Mouse (Mus musculus) layer of hippocampus, adult 9-10 months (tissue): ENCODE data around the gene Ank3.
A peak's percentile ranks its signal among the peaks of the same experiment; 100 is the strongest.

Experiments
- DNase-seq: peaks from one replicate; pipeline ENCODE4 v3.0.0; 2022; ENCODE audit warnings: low spot score

Ank3 gene

DNA sequence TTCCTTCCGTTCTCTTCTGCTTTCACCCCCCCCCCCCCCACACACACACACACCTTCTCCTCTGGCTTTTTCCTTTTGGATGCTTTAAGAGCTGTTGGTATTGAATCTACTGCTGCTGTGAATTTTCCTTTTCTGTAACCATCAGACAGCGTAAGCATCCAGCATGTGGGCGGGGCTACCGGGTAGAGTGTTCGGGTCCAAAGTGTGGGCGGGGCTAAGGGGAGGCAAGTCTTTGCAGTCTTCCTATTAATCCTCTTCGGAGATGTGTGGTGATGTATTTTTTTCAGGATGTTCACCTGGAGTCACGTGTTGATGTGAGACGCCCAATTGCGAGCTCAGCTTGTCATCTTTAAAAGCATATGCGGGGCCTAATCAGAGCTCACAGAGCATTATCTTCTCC lies 379.2 kb downstream of the Ank3 start:
- DNase-seq = no peak

DNA sequence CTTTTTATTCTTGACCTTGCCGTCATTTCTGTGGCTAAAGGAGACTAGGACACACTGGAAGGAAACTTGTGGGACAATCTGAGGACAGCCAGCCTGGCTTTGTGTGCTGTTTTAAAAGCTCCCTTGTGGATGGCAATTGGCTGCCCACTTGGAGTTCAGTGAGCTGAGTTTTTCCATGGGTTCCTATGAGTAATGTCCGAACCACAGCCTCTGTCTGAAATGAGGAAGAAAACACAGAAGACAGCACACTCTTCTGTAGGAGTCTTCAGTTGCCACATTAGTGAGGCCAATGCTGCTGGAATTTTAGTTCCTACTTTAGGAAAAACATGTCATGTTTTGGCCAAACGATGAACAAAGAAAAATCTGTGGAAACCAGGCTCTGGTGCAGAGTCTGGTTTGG lies 380.7 kb downstream of the Ank3 start:
- DNase-seq = no peak

DNA sequence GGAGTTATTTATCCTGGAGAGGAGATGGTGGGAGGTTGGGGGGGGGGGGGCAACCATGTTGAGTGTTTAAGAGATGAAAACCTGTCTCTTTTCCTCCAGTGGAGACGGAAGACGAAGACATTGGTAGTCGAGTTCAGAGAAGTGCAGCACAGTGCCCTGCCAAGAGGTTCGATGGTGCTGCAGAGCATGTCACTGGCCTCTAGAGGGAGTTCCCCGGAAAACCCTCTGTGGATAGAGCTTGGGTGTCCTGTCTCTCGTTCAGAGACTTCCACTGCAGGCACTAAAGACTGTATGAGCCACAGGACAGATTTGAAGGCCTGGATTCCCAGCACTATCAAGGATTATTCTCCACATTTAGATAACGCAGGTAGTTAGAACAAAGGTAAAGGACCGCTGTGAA lies 382.9 kb downstream of the Ank3 start:
- peak; percentile 53 for DNase-seq

DNA sequence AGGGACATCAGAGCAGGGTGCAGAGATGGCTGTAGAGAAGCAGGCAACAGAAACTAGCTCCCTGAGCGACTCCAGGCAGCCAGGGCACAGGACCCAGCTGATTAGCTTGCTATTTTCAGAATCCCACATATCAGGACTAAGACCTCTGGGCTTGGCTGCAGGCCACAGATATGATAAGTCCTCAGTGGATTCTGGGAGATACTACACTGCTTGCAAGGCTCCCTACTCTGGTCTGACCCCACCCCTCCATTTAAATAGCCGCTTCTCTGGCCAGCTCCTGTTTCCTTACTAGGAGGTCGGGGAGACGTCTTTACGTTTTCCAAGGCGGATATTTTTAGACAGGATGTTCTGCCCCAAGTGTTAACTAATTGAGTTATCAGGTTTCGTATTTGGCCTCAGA lies 386.7 kb downstream of the Ank3 start:
- DNase-seq = no peak

DNA sequence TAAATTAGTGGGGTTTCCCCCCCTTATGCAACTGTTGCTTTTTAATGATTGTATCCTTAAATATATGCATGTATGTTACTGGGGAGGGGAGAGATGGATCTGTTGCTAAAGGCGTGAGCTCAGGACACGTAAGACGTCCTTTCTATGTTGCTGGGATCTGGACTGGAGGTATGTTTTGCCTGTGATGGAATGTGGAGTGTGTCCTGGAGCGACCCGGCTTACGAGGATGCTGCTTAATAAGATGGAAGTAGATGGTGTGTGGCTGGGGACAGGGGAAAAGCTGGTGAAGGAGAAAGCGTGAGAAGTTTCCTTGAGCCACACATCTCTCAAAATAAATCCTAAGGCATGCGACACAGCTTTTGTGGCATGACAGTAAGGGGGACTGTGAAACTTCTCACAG lies 387.1 kb downstream of the Ank3 start:
- DNase-seq = no peak

DNA sequence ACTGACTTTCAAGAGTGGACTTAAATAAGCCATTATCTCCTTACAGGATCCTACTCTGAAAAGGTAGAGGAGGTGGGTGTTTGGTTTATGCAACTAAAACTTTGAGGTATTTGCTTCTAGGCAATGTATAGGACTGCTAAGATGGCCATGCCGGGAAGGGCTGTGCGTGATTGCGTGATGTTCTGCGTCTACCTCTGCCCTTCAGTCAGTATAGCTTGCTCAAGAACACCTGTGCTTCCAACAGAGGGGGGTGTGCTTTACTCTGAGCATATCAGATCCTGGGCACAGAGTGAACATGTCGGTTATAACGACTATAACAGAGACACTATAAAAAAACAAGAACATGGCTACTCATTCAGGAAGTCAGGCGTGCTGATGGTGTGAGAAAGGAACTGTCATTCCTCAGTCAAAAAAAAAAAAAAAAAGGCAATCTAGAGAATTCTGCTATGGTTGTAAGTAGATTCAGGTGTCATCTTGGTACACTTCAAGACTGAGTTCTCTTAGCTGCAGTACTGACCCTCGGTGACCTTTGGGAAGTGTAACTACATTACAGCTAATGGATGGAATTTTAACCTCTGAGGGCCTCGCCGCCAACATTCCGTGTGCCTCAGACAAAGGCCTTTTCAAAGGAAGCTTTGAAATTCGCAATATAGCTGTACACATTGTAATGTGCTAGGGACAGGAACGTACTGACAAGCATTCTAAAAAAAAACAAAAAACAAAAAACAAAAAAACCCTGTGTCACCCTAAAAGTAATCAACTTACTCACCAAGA lies 387.8 kb downstream of the Ank3 start:
- DNase-seq = no peak

DNA sequence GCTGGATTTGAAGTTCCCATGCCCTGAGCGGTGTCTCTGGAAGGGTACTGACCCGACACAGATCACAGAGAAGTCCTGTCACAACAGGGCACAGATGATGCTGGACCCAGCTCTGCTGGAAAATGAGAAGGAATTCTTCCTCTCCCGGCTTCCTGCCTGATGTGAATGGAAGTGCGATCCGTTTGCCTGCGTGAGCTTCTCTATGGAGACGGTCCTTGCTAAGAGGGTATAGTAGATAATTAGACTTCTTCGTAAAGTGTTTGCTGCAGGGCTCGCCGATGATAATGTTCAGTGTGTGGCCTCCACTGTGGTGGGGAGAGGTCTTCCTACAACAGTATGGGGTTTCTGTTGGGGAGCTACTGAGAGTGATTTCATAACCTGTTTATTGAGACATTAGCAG lies 388.8 kb downstream of the Ank3 start:
- DNase-seq = no peak

DNA sequence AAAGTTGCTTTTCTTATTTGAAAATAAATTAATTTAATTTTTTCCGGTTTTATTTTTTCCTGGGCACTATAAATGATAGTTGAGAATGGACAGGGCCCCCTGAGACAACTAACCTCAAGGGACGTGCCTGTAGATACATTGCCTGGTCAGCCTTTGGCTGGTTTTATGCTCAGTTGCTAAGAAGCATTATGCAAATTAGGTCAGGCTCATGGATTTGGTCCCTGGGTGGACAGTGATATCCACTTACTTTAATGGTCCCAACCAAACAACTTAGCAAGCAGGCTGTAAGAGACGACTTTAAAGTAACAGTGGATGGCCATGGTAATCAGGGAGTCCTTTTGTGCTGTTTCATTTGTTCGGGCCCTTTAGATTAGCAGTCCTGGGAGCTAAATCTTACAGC lies 392.0 kb downstream of the Ank3 start:
- DNase-seq = no peak

DNA sequence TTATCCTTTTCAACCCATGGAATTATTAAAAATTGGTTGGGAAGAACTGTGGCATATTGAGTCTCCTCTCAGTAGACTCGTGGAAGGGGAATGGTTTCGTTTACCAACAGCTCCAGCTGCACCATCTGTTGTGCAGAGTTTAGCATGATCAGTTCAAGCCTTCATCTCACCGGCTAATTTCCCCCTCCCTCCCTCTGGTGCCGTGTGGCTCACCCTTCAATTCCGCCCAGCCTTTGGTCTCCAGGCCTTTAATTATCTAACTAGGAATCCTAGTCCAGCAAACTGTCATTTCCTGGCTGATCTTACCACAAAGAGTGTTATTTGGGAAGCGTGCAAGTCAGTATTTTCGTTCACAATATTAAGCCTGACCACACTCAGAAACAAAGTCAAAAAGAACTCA lies 393.4 kb downstream of the Ank3 start:
- no peak for DNase-seq

DNA sequence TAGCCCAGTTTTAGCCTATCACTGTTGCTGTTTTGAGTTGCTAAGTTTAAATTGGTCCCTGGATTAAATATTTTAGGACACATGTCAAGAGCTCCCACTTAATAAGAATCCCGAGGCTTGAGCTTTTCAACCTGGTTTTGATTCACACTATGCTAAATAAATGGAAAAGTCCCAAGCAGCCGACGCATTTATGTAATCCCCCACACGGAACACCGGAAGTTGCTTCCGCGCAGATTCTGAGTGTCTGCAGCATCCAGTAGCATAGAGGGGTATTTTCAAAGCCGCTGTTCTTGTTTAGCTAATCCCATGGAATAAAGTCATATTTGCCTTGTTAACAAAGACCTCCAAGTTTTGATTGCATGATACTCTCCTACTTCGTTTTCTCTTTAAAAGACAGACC lies 393.8 kb downstream of the Ank3 start:
- DNase-seq = no peak

DNA sequence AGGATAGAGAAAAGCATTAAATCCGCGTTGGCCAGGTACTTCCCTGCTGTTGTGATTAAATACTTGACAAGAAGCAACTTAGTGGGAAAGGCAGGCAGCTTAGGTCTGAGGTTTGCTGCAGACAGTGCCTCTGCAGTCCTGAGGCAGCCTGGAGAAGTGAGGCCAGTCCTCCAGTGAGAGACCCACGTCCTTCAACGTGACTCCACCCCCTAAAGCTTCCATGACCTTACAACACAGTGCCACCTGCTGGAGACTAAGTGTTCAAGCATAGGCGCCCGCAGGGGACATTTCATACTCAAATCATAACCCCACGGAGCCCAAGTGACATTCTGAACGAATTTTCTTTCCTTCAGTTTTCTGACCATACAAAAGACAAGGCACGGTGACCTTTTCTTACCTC lies 394.5 kb downstream of the Ank3 start:
- DNase-seq = no peak

DNA sequence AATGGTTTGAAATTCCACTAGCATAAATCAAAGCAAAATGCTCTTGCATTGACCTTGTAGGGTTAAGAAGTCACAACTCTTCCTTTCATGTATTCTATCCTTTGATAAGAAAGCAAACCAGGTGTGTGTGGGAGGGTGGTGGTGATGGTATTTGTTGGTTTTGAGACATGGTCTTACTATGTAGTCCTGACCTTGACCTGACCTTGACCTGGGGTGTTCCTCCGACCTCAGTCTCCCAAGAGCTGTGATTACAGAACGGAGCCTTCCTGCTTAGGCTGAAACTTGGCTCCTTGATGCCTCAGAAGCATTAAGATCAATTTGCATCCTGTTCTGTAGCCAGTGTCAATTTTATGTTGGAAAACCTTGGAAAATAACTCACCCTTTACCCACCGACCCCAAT lies 397.1 kb downstream of the Ank3 start:
- DNase-seq = no peak

DNA sequence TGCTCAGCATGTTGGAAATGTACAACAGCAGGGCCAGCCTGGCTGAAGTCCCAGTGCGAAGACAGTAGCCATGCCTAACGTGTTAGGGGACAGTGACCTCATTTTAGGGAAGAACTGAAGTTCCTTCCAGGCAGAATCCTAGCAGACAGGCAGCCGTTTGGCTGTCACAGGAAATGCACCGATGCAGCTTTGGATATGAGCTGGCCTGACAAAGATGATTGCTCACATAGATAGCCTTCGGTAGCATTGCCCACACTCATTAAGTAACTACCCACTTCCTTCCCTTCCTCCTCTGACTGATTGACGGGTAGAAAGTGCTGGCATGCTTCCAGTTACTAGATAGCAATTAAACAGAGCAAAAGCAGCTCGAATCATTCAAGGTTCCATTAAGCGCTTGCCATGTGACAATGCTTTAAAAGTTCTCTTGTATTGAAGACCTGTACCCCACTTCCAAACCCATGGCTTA lies 397.9 kb downstream of the Ank3 start:
- DNase-seq = no peak

DNA sequence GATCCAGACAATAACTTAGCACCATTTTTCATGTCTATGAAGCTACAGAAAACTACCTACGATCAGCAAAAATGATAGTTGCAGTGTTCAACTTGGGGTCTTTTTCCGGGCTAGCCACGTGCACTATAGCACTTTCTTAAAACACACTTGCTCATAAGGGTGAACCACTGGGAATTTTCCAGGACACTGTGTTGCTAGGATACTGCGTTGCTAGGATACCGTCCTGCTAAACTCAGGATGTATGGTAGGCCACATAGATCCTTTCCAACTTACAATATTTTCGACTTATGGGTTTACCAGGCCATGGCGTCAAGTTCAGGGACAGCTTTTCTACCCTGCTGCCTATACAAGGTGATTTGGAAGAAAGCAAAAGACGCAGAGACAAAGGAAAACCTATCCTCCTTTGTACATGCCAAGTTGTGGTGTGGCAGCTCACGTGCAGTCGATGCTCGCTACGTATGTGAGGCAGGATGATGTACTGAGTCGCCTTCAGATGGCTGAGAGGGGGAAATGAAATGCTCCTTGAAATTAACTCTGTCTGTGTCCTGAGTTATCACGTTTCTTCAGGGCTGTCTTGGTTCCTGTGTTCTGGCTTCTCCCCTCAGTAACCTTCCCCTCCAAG lies 404.7 kb downstream of the Ank3 start:
- DNase-seq = no peak

DNA sequence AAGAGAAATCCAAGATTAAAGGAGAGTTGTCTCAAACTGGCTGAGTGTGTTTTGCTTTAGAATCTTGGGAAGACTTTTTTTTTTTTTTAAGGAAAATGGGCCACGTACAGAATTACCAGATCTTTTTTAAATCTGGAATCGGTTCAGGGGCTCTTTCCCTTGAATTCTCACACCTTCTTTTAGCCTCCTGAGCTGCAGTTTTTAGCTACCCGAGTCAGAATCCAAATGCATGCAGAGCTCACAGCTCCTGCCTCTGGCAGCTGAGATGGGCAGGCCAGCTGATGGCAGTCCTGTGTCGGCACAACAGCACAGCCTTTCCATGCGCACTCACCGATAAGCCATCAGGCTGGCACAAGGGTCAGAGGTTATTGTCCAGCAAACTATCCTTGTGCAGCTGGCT lies 406.0 kb downstream of the Ank3 start:
- no peak for DNase-seq

DNA sequence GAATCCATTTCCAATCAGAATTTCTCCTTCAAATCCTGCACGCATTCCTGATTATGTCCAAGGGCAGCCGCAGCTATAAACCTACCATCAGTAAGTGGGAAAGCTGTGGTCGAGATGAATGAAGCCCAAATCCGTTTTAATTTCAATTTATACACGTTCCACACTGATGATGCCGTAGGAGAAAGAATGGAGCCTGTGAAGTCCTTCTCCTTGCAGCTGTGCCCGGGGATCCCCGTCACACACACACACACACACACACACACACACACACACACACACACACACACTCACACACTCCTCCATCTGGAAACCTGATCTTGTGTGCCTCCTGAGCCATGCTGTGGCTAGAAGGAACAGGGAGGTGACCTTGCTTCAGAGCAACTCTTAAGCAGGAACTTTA lies 412.2 kb downstream of the Ank3 start:
- no peak for DNase-seq

DNA sequence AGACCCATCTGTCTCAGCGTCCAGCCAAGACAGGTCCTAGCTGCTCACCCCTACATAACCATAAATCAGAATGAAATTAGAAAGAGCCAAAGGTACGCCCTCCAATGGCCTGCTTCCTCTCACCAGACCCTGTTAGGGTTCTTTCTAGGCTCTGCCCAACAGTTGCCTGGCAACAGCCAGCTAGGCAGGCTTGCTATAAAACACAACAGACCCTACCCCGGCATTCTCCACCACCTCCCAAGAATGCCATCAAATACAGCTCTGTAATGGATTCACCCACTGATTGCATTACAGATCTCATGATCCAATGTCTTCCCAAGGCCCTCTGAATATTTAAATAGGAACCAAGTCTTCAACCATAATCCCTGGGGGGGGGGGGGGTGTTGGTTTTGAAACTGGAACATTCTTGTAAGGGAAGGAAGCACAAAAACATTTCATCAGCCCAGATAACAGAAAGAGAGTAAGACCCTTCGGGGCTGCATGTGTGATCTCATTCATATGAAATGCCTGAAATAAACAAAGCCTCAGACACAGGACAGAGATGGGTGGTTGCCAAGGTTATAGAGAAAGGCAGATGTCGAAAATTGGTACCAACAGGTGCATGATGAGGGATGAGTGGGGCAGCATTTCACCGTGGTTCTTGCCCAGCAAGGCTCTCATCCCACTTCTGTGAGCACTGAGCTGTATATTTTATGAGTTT lies 415.4 kb downstream of the Ank3 start:
- no peak for DNase-seq

DNA sequence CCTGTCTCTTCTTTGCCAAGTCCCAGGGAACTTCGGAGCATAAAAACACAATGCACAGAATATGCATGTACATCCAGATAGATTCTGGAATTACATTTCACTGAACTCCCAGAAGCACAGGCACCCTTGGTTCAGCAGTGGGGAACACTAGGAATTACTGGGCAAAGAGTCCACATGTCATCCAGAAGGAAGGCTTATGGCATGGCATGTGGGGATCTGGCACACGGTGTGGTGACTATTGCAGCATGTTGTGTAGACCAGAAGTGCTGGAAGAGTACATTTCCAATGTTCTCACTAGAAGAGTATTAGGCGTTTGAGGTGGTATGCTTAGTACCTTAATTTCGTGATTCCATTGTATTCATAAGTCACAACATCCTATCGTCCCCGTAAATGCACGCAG lies 422.7 kb downstream of the Ank3 start:
- DNase-seq = no peak

DNA sequence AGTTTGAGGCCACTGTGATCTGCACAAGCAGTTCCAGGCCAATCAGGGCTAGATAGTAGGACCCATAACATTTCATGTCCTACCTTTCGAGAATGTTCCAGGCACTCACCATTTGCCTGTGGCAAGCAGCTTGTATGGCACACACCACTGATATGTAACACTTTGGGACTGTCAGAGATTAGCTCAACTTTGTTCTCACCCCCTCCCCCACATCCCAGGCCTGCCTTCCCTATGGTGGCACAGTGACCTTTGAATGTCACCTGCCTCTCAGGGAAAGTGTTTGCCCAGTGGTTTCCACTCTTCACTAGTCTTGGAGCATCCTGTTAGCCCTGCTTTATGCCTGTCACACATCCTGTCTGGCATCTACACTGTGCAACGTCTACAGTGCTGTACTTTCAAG lies 430.2 kb downstream of the Ank3 start:
- no peak for DNase-seq

DNA sequence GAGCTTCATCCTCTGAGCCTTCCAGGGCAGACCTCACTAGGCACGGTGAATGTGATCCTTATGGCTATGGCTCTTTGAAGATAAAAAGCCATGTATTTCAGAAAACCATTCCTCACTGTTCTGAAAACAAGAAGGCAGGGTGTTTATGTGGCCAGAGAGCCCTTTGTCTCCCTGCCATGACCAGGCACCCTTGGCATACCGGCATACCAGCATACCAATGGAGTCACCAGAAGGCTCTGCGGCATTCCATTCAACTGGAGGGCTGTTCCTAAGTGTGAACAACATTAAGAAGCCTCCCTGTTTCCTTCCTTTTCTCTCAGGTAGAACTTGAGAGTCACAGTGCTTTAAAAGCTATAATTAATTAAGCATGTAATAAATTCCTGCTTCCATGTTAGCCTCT lies 430.7 kb downstream of the Ank3 start:
- DNase-seq = no peak

DNA sequence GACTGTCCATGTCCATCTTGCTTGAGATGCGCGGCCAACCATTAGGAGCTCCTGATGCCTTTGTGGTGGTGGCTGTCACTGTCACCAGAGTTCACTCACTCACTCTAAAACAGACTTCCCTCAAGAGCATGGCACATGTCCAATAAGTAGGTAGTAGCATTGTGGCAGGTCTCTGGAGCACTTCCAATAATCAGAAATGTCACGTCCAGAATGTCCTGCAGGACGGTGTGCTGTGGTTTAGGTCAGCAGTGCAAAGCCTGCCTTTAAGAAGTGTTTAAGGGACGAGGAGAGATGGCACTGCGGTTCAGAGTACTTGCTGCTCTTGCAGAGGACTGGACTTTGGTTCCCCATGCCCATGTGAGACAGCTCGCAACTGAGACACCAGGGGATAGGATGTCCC lies 433.0 kb downstream of the Ank3 start:
- no peak for DNase-seq

DNA sequence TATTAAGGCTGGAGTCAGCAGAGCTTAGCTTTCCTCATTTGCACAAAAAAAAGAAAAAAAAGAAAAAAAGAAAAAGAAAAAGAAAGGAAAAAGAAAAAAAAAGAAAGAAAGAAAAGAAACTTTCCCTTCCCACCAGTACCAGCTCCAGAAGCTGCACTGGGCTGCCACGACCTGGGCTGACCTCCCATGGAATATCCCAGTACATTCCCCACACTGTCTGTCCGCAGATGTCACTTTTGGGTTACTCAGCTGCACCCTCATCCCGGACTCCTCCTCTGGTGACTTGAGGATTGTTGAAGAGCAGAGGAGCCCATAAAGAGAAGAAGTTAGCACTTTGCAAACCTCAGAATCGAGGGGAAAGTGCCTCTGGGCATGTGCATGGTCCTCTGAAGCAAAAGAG lies 433.7 kb downstream of the Ank3 start:
- no peak for DNase-seq

DNA sequence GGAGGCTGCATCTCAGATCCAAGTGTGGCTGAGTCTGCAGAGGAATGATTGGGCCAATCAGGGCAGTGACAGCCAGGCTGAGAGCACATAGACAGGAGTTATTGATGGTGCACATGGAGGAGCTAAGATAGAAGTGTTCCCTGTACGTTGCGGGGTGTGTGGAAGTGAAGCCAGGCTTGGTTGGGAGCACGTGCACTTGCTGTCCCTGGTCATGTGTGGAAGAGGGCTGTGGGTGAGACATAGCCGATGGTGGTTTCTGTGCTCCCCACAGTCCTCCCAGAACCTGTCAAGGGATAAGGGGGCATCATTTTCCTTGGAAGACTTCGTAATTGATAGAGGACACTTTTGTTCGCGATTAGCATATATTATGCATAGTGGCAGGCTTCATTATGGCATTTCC lies 434.2 kb downstream of the Ank3 start:
- no peak for DNase-seq
